Mouse (Mus musculus) urinary bladder, postnatal 25 days (tissue): ENCODE results near the gene Echs1.
"Not testable (repeated sequence)": the region's sequence is repeated elsewhere in the genome, so short reads cannot be mapped to it uniquely, and the experiment has no call there.

Experiments used
- DNase-seq: peaks from one replicate; pipeline ENCODE4 v3.0.0; 2022; ENCODE audit warnings: low spot score

Gene Echs1

GRCm38 (mm10) chr7:140116329-140117054 lies at the start of gene Echs1:
Gene Echs1, minus strand, starts transcription at chr7:140116476.
- DNase-seq = peak; percentile 82

GRCm38 (mm10) chr7:140164664-140165063 lies 48.4 kb upstream of the Echs1 start, which contains the start of gene Olfr522:
Gene Olfr522, minus strand, starts transcription at chr7:140164764.
- DNase-seq = no peak

- DNase-seq = no peak
Measured at GRCm38 (mm10) chr7:140160363-140160762, 44.1 kb upstream of the Echs1 start.

- no peak for DNase-seq
Measured at GRCm38 (mm10) chr7:140154218-140154927, 38.1 kb upstream of the Echs1 start, which contains the start of gene Sprn. Gene Sprn, minus strand, starts transcription at chr7:140154877.

GRCm38 (mm10) chr7:140153829-140154217 lies 37.5 kb upstream of the Echs1 start:
- no peak for DNase-seq

GRCm38 (mm10) chr7:140153383-140153782 lies 37.1 kb upstream of the Echs1 start:
- DNase-seq = no peak

- no peak for DNase-seq
Measured at GRCm38 (mm10) chr7:140144550-140144949, 28.3 kb upstream of the Echs1 start.

GRCm38 (mm10) chr7:140141350-140141749 lies 25.1 kb upstream of the Echs1 start:
- peak; percentile 61 for DNase-seq

- no peak for DNase-seq
Measured at GRCm38 (mm10) chr7:140138021-140138310, 21.7 kb upstream of the Echs1 start.

GRCm38 (mm10) chr7:140137135-140138020 lies 21.1 kb upstream of the Echs1 start, which contains the start of gene Mtg1:
Gene Mtg1, plus strand, starts transcription at chr7:140137564.
- peak; percentile 99 for DNase-seq

GRCm38 (mm10) chr7:140135106-140135770 lies 19.0 kb upstream of the Echs1 start:
- no peak for DNase-seq

- DNase-seq = not testable (repeated sequence)
Measured at GRCm38 (mm10) chr7:140134033-140134432, 17.8 kb upstream of the Echs1 start.

GRCm38 (mm10) chr7:140132184-140132583 lies 15.9 kb upstream of the Echs1 start:
- DNase-seq = not testable (repeated sequence)

GRCm38 (mm10) chr7:140127911-140128310 lies 11.6 kb upstream of the Echs1 start:
- DNase-seq = no peak

GRCm38 (mm10) chr7:140126934-140127333 lies 10.7 kb upstream of the Echs1 start:
- no peak for DNase-seq

- DNase-seq = no peak
Measured at GRCm38 (mm10) chr7:140126022-140126350, 9.7 kb upstream of the Echs1 start.

- DNase-seq = peak; percentile 94
Measured at GRCm38 (mm10) chr7:140125278-140126021, 9.2 kb upstream of the Echs1 start.

GRCm38 (mm10) chr7:140124382-140124781 lies 8.1 kb upstream of the Echs1 start:
- DNase-seq = no peak

GRCm38 (mm10) chr7:140122765-140123164 lies 6.5 kb upstream of the Echs1 start:
- DNase-seq = no peak

- DNase-seq = no peak
Measured at GRCm38 (mm10) chr7:140121338-140121910, 5.1 kb upstream of the Echs1 start.

GRCm38 (mm10) chr7:140120484-140120883 lies 4.2 kb upstream of the Echs1 start:
- no peak for DNase-seq
